Mouse (Mus musculus): Measurements from ENCODE around the gene Ceacam2.
"Not testable (repeated sequence)": the region's sequence is repeated elsewhere in the genome, so short reads cannot be mapped to it uniquely, and the experiment has no call there.

Gene Ceacam2

GRCm38 (mm10) chr7:25483133-25483735 is 56.4 kb downstream of the Ceacam2 start:
- DNase-seq = no peak

- not testable (repeated sequence) for DNase-seq
Observed at GRCm38 (mm10) chr7:25480791-25481190, 58.9 kb downstream of the Ceacam2 start.

GRCm38 (mm10) chr7:25479440-25479839 is 60.2 kb downstream of the Ceacam2 start:
- no peak for DNase-seq

- DNase-seq = not testable (repeated sequence)
Observed at GRCm38 (mm10) chr7:25477752-25478093, 61.9 kb downstream of the Ceacam2 start.

- not testable (repeated sequence) for DNase-seq
Observed at GRCm38 (mm10) chr7:25477091-25477751, 62.4 kb downstream of the Ceacam2 start, which contains the start of gene Ceacam1. Gene Ceacam1, minus strand, starts transcription at chr7:25477603.

GRCm38 (mm10) chr7:25471821-25472220 is 67.8 kb downstream of the Ceacam2 start:
- not testable (repeated sequence) for DNase-seq

All from cerebellum, adult 11-12 months (tissue).